In the genomic region with DNA sequence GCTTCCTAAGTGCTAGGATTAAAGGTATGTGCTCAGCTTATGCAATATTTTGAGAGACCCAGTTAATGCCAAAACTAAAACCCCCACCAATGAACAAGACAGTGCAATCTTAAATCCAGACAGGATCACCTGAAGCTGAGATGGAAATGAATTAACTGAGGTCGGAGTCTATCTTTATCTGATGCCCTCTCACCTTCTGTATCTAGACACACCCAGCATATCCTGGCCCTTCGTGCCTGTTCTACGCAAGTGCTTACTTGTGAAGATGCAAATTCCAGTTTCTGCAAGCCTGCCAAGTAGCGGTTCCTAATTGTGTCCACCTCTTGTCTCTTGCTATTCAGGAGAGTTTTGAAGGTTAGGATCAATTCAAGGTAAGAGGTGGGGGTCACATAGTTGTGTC, we compare ENCODE assay signal across 26 mouse cellular contexts.
"Had no signal": no experiment of that assay in that cellular context is flagged by ENCODE, and none has a peak within 500 bp of the region (broad histone marks: within the 10 kb centered on the region; RNA-seq: fewer than 3 reads in every experiment).

No protein-coding gene starts in this region.

- H3K4me1 ChIP-seq: heart, embryonic 12.5 days; hindbrain, embryonic 10.5 days; hindbrain, embryonic 12.5 days; intestine, embryonic 15.5 days; limb, embryonic 12.5 days; liver, embryonic 12.5 days had no signal

- ATAC-seq: hindbrain, embryonic 16.5 days; inflammation-experienced regulatory T-cells, adult 6 months; intestine, embryonic 15.5 days; intestine, postnatal 0 days; liver, embryonic 12.5 days had no signal

- H3K9me3 ChIP-seq: heart, embryonic 10.5 days; heart, embryonic 12.5 days; hindbrain, embryonic 10.5 days; hindbrain, embryonic 12.5 days; intestine, embryonic 15.5 days; limb, embryonic 10.5 days; limb, embryonic 12.5 days; liver, embryonic 12.5 days had no signal

- H3K36me3 ChIP-seq: heart, embryonic 10.5 days; heart, embryonic 12.5 days; hindbrain, embryonic 10.5 days; hindbrain, embryonic 12.5 days; intestine, embryonic 15.5 days; limb, embryonic 10.5 days; limb, embryonic 12.5 days; liver, embryonic 12.5 days had no signal

- H3K9ac ChIP-seq: heart, embryonic 12.5 days; hindbrain, embryonic 12.5 days; hindbrain, embryonic 14.5 days; intestine, embryonic 15.5 days; limb, embryonic 12.5 days; liver, embryonic 12.5 days; liver, embryonic 14.5 days had no signal

- H3K4me2 ChIP-seq: heart, embryonic 12.5 days; hindbrain, embryonic 12.5 days; hindbrain, embryonic 14.5 days; intestine, embryonic 15.5 days; limb, embryonic 12.5 days; liver, embryonic 12.5 days had no signal

- H3K4me3 ChIP-seq: gastrocnemius, adult 2 months; heart, embryonic 10.5 days; heart, embryonic 12.5 days; hindbrain, embryonic 10.5 days; hindbrain, embryonic 12.5 days; intestine, embryonic 15.5 days; layer of hippocampus, adult 2 months; left cerebral cortex, adult 2 months; limb, embryonic 10.5 days; limb, embryonic 12.5 days; liver, embryonic 12.5 days had no signal

- H3K27me3 ChIP-seq: heart, embryonic 12.5 days; hindbrain, embryonic 12.5 days; intestine, embryonic 15.5 days; limb, embryonic 12.5 days; liver, embryonic 12.5 days had no signal

- DNase-seq: gastrocnemius, adult 2 months; gastrocnemius, postnatal 10 days; gastrocnemius, postnatal 25 days; heart, postnatal 10 days; heart, postnatal 4 days; kidney, adult 18-20 months; kidney, adult 8-10 months; kidney, postnatal 10 days; kidney, postnatal 25 days; kidney, postnatal 4 days; liver had no signal

- H3K27ac ChIP-seq: gastrocnemius, adult 2 months; heart, embryonic 10.5 days; hindbrain, embryonic 10.5 days; hindbrain, embryonic 12.5 days; hindbrain, embryonic 14.5 days; intestine, embryonic 15.5 days; layer of hippocampus, adult 2 months; left cerebral cortex, adult 2 months; limb, embryonic 10.5 days; limb, embryonic 12.5 days; liver, embryonic 12.5 days; liver, embryonic 14.5 days had no signal
